Mouse (Mus musculus): ENCODE results near the gene Txlnb.
"Not testable (repeated sequence)": the region's sequence is repeated elsewhere in the genome, so short reads cannot be mapped to it uniquely, and the experiment has no call there.

The Txlnb gene

GRCm38 (mm10) chr10:17795767-17796631, at the start of gene Txlnb:
Txlnb (plus strand) TSS chr10:17796226.
- peak; percentile 26 for DNase-seq (ENCODE audit: low read depth, low spot score)

GRCm38 (mm10) chr10:17752478-17752877, 43.5 kb upstream of the Txlnb start:
- no peak for DNase-seq (ENCODE audit: low read depth, low spot score)

GRCm38 (mm10) chr10:17759772-17760171, 36.3 kb upstream of the Txlnb start:
- no peak for DNase-seq (ENCODE audit: low read depth, low spot score)

GRCm38 (mm10) chr10:17760750-17761613, 35.0 kb upstream of the Txlnb start:
- no peak for DNase-seq (ENCODE audit: low read depth, low spot score)

- no peak for DNase-seq (ENCODE audit: low read depth, low spot score)
Observed at GRCm38 (mm10) chr10:17761652-17762051, 34.4 kb upstream of the Txlnb start.

GRCm38 (mm10) chr10:17762946-17763345, 33.1 kb upstream of the Txlnb start:
- no peak for DNase-seq (ENCODE audit: low read depth, low spot score)

DNA sequence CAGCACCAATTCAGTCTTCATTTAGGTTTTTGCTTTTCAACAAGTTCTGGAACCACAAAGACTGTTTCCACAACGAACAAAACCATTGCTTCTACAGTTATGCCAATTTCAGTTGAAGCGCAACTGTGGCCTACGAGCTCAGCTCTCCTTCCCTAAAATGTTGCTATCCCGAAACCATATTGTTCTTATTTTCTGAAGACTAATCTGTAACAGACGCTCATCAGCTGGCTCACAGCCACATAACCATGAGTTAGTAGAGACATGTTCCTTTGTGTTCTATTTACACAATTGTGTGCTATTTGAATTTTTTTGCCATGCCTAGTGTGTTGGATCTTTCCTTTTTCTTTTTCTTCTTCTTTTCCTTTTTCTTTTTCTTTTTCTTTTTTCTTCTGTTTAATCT, 26.2 kb upstream of the Txlnb start:
- DNase-seq (ENCODE audit: low read depth, low spot score) = peak; percentile 40

DNA sequence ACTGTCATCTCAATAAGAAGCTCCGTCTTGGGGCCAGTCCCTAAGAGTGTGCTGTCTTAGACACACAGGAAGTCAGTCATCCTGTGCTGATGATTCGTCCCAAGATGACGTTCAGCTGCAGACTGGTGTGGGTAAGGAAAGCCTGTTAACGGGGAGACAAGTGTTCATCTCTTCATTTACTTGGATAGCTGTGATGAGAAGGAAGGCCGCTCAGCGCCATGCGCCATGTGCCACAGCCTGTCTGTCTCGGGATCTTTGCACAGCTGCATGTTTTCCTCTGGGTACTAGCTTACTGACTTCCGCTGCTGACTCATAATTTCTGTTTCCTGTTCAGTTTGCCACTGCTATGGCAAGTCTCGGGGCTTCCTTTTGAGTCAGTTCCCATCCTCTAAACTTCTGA, 23.7 kb upstream of the Txlnb start:
- DNase-seq (ENCODE audit: low read depth, low spot score) = no peak

DNA sequence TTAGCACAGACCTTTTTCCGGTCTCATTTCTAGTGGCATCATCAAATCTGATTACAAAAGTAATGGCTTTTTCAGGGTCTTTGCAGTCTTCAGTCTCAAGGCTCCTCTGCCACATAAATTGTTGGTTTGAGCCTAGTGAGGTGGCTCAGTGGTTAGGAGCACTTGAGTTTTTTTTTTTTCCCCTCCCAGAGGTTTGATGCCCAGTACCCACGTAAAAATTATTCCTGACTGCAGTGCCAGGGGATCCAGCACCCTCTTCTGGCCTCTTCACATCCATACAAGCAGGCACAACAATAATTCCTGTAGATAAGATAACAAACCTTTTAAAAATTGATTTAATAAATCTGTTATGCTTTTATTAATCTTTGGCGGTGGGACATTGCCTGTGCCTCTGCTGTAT, 21.7 kb upstream of the Txlnb start:
- no peak for DNase-seq (ENCODE audit: low read depth, low spot score)

DNA sequence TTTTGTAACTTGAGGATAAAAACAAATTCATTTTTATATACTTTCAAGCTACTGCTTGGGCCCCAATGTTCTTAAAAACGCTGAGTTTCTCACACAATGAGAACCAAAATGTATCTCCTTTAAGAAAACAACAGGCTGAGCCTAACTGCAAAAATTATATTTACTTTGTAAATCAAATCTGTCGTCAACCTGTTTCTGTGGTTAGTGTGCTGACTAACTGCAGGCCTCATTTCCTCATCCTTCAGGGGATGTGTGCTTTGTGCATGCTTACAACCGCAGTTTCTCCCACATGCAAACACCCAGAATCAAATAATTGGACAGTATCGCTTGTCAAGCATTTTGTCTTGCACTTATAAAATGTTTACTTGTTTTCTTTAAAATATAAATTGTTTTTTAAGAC, 20.9 kb upstream of the Txlnb start:
- DNase-seq (ENCODE audit: low read depth, low spot score) = no peak

DNA sequence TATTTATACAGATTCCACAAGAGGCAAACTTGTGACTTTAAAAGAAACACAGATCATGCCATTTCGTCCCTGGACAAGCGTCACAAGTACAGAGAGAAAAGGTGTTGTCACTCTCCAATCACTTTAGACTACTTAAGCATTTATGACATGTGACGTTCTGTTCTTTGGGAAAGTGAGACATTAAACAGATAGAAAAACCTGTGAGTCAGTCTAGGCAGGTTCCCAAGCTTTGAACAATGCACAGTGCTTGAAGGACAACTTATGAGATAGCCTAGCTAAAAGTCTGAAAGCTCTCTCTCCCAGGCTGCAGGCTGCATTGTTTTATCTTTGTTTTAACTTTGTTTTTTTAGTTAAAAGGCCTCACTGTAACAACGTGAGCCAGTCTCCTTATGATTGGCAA, 19.3 kb upstream of the Txlnb start:
- not testable (repeated sequence) for DNase-seq (ENCODE audit: low read depth, low spot score)

- DNase-seq (ENCODE audit: low read depth, low spot score) = no peak
Observed at GRCm38 (mm10) chr10:17786771-17787170, 9.3 kb upstream of the Txlnb start.

DNA sequence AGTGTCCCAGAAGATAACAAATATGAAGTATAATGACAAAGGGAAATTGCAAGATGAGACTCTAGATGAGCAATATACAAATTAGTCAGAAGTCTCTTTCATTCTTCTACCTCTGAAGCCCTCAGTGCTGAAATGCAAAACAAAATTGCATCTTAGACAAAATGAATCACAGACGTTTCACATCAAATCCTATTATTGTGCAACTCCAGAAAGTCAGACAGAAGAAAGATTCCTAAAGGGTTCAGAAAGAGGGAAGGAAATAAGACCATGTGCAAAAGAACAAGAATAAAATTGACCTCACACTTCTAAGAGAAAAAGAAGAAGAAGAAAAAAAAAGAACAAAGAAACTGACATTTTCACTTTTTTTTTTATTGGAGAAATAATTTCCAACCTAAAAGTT, 8.1 kb upstream of the Txlnb start:
- DNase-seq (ENCODE audit: low read depth, low spot score) = no peak

GRCm38 (mm10) chr10:17788347-17788746, 7.7 kb upstream of the Txlnb start:
- DNase-seq (ENCODE audit: low read depth, low spot score) = no peak

DNA sequence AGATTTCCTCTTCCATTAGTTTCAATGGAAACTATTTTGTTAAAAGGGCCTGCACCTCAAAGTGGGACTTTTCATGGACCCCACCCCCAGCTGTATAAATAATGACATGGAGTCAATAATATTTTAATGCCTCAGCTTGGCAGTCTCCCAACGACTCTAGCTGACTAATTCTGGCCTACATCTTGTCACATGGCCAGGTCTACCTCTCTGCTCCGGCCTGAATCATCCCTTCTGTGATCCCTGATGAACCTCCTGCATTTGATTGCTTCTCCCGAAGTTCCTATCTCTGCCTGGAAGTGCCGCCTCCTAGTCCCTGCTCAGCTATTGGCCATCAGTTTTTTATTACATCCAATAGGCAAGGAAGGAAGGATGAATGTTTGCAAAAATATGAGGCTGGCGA, 2.1 kb upstream of the Txlnb start:
- no peak for DNase-seq (ENCODE audit: low read depth, low spot score)

GRCm38 (mm10) chr10:17794443-17794842, 1.6 kb upstream of the Txlnb start:
- DNase-seq (ENCODE audit: low read depth, low spot score) = no peak

- DNase-seq (ENCODE audit: low read depth, low spot score) = no peak
Observed at GRCm38 (mm10) chr10:17795227-17795626, 799 bp upstream of the Txlnb start.

GRCm38 (mm10) chr10:17796846-17797631, 1.0 kb downstream of the Txlnb start:
- DNase-seq (ENCODE audit: low read depth, low spot score) = no peak

DNA sequence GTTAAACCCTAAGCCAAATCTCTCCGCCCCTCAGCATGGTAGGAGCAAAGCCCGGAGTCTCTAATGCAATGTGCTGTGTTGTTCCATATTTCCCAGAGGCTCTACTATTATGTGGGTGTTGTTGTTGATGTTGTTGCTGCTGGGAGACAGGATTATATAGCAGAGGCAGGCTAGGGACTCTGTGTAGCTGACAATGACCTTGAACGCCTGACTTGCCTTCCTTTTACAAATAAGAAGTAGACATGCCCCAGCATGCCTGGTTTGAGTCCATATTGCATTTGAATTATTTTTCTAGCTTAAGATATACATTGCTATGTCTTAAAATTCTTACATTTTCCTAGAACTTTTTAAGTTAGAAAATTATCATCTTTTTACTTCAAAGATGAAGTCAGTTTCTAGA, 1.7 kb downstream of the Txlnb start:
- no peak for DNase-seq (ENCODE audit: low read depth, low spot score)

- no peak for DNase-seq (ENCODE audit: low read depth, low spot score)
Observed at GRCm38 (mm10) chr10:17801788-17802187, 5.8 kb downstream of the Txlnb start.

DNA sequence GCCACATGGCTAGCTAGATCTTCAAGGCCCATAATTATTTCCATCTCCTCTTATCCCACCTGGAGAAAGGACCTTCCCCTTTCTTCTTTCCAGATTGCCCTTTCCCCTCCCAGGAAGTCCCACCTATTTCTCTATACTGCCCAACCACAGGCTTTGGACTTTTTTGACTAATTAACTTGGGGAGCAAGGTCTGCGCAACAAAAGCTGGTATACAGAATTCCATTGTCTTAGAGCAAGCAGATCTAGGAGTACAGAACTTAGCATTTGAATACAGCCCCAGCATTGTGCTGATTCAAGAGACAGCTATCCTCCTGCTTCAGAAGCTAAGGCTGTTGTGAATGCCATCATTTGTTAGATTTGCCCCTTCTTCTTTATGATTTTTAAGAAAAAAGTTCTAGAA, 12.5 kb downstream of the Txlnb start:
- DNase-seq (ENCODE audit: low read depth, low spot score) = no peak

- no peak for DNase-seq (ENCODE audit: low read depth, low spot score)
Observed at GRCm38 (mm10) chr10:17815052-17815451, 19.0 kb downstream of the Txlnb start.

Measured in forelimb bud, embryonic 11.5 days (tissue).